Mouse (Mus musculus) hindbrain, embryonic 14.5 days (tissue): ENCODE measurements around the gene Gcc2. TPM values are rescaled to one million over a fixed set of nuclear protein-coding genes. Genes with fewer than 3 reads are reported as not detected.

ENCODE experiments used
- ATAC-seq: fragments of 200-750 bp; cut with Nextera tagmentation; 2 replicates; pipeline ENCODE4 v1.8.0; 2017; ENCODE audit warnings: moderate number of reproducible peaks, mild to moderate bottlenecking, moderate TSS enrichment, moderate library complexity; ENCODE audit not compliant: low FRiP score
- DNase-seq: peaks from one replicate; pipeline ENCODE4 v3.0.0-alpha.2; 2015; ENCODE audit warnings: low spot score
- H3K27ac ChIP-seq: fragments of 300-500 bp; sonication (generic); 2 replicates; pipeline ENCODE4 v1.5.1; 2014; ENCODE audit warnings: mild to moderate bottlenecking, moderate library complexity
- H3K27me3 ChIP-seq: fragments of 300-500 bp; sonication (generic); 2 replicates; pipeline ENCODE4 v1.6.1; 2014; ENCODE audit warnings: mild to moderate bottlenecking, low read length, mixed read lengths; ENCODE audit not compliant: control insufficient read depth, insufficient read depth
- H3K36me3 ChIP-seq: fragments of 300-500 bp; sonication (generic); replicated peaks from 2 replicates; pipeline ENCODE4 v1.6.1; 2014; ENCODE audit not compliant: control insufficient read depth, insufficient read depth
- H3K4me1 ChIP-seq: fragments of 300-500 bp; sonication (generic); replicated peaks from 2 replicates; pipeline ENCODE4 v1.6.1; 2014; ENCODE audit warnings: antibody characterized with exemption, low read length, mixed read lengths; ENCODE audit not compliant: control insufficient read depth, insufficient read depth
- H3K4me2 ChIP-seq: fragments of 300-500 bp; sonication (generic); replicated peaks from 2 replicates; pipeline ENCODE4 v1.6.1; 2014; ENCODE audit warnings: mild to moderate bottlenecking, moderate library complexity
- H3K4me3 ChIP-seq: fragments of 300-500 bp; sonication (generic); replicated peaks from 2 replicates; pipeline ENCODE4 v1.5.1; 2014; ENCODE audit warnings: mild to moderate bottlenecking, low read length
- H3K9ac ChIP-seq: fragments of 300-500 bp; sonication (generic); 2 replicates; pipeline ENCODE4 v1.6.1; 2014
- H3K9me3 ChIP-seq: fragments of 300-500 bp; sonication (generic); 2 replicates; pipeline ENCODE4 v1.6.1; 2016; ENCODE audit warnings: low read length; ENCODE audit not compliant: control insufficient read depth
- WGBS: fragments of 180-500 bp; shearing (Covaris S2); extraction: QIAGEN DNeasy Blood & Tissue Kit; methylation state at CpG from one replicate; pipeline ENCODE4 v1.1.7; 2014; 5-methylcytosine and 5-hydroxymethylcytosine counted together
- polyA plus RNA-seq: library from polyadenylated mRNA; unstranded; fragments of >200 nt; fragmentation: Nextera tagmentation; extraction: Ambion mirVana; gene quantifications from 2 replicates; pipeline ENCODE4 v1.2.1, GENCODE M21; 2014

Gcc2 gene
- polyA plus RNA-seq, 1 experiment from 2014 or later = 78.4 TPM

DNA sequence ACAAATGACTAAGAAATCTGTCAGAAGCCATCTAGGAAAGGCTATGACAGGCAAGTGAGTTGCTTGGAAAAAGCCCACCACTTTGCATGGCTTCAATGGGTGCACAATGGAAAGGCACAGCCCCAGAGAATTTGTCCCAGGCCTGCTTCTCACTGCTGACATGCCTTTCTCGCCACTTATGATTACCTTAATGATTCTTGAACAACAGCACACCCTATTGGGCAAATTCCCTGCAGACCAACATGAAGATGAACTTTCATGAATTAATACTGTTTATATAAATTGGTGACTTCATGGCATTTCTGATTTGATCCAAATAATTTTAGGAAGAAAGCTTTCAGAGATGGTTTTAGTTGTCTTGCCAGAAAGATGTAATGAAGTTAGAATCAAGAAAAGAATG lies 5.8 kb upstream of the Gcc2 start:
- Histone ChIP-seq H3K9me3 (no peaks in the 10 kb centered on the region), H3K9ac (no peak overlapping the region), H3K27me3 (no peaks in the 10 kb centered on the region), H3K36me3 (no peaks in the 10 kb centered on the region), H3K4me1 (peaks cover 2% of the 10 kb centered on the region), H3K27ac (no peak overlapping the region), H3K4me2 (no peak overlapping the region), H3K4me3 (no peak overlapping the region)
- no peak for ATAC-seq
- DNase-seq = no peak
- WGBS = 15% methylated on average over 1 of the region's 1 CpGs

DNA sequence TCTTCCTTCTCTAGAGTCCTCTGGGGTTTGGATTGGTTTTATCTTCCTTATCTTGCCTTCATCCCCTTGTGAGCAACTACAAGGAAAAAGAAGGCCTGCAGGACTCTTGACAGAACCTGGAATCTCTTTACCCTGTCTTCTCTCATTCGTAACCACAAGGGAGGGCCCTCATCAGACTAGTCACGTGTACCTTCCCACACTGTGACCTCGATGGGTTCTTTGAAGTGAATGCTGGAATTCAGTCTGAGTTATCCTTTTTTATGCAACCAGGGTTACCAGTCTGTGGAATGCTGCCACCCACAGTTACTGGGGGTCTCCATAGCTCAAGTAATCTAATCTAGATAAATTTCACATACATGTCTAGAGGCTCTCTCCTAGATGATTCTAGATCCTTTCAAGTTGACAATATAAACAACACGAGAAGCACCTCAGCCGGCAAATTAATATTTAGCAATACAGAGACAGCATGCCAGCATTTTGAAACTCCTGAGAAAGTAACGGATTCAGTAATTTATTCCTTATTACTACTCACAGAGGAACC lies 592 bp upstream of the Gcc2 start:
- Histone ChIP-seq H3K4me1 (peaks cover 14% of the 10 kb centered on the region), H3K27ac (no peak overlapping the region), H3K4me2 (peak overlapping the region; percentile 63), H3K27me3 (no peaks in the 10 kb centered on the region), H3K36me3 (peaks cover 20% of the 10 kb centered on the region), H3K4me3 (peak overlapping the region; percentile 90), H3K9ac (peak overlapping the region; percentile 87), H3K9me3 (no peaks in the 10 kb centered on the region)
- ATAC-seq (0 out of 2 replicates have a peak, but pooled peaks have one; percentile 14), DNase-seq (peak; percentile 30)
- WGBS = 28% methylated on average over 6 of the region's 6 CpGs

DNA sequence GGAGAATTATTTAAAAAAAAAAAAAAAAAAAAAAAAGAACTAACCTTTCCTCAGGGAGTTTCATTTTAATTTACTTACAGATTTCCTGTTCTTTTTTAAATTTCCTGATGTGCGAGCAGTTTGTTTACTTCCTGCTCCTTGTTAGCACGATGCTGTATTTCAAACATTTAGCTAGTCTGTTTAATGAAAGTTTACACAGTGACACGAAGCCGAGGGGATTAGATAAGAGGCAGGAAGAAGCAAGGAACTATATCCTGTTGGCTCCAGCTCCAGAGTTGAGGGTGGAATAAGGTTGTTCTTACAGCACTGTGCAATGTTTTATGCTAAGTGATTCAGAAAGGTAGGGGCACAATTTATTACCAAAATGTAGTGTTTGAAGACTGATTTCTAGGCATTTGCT lies 657 bp downstream of the Gcc2 start:
- Histone ChIP-seq H3K36me3 (peaks cover 31% of the 10 kb centered on the region), H3K9me3 (no peaks in the 10 kb centered on the region), H3K27me3 (no peaks in the 10 kb centered on the region), H3K9ac (peak overlapping the region; percentile 87), H3K4me3 (peak overlapping the region; percentile 90), H3K4me2 (peak overlapping the region; percentile 63), H3K4me1 (peaks cover 14% of the 10 kb centered on the region), H3K27ac (peak overlapping the region; percentile 81; the same call in 1 of the 2 replicates)
- 11% methylated on average over 4 of the region's 4 CpGs for WGBS
- ATAC-seq (no peak), DNase-seq (no peak)

DNA sequence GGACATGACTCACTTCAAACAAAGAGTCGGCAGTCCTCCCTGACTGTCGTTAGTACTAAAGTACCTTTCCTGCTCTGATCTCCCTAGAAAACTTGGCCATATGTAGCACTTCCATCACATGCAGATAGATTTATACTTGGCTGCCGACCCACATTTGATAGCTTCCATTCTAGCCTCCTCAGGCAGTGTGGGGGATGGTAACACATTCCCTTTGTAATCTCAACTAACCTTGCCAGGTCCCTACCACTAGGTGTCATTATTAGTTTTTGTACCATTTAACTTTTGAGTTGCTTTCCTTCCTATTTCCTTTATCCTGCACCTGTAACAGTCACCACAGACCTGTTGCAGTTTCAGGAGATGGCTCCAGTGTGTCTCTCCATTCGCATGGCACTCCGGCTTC lies 3.2 kb downstream of the Gcc2 start:
- no peak for ATAC-seq
- Histone ChIP-seq H3K4me1 (peaks cover 14% of the 10 kb centered on the region), H3K9me3 (no peaks in the 10 kb centered on the region), H3K36me3 (peaks cover 49% of the 10 kb centered on the region), H3K4me2 (no peak overlapping the region), H3K27ac (no peak overlapping the region), H3K27me3 (no peaks in the 10 kb centered on the region), H3K9ac (no peak overlapping the region), H3K4me3 (no peak overlapping the region)
- 82% methylated on average over 5 of the region's 5 CpGs for WGBS
- DNase-seq = no peak

DNA sequence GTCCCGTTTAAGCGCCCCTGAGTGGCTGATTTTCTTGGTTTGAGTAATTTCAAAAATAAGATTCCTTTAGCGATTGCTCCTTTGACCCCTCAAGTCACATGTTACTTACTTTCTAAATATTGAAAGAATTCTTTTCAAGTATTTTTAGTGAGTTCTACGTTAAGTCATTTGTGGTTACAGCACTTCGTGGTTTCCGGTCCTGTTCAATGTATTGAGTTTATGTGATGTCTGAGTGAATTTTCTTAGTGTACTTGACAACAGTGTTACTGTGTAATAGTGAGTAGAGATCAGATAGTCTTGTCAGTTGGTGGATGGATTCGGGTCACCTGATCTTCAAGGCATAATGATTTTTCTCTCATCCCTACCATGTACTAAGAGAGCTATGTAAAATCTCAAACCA lies 26.9 kb downstream of the Gcc2 start:
- Histone ChIP-seq H3K36me3 (peaks cover 82% of the 10 kb centered on the region), H3K4me1 (no peaks in the 10 kb centered on the region), H3K4me3 (no peak overlapping the region), H3K9me3 (no peaks in the 10 kb centered on the region), H3K27ac (no peak overlapping the region), H3K4me2 (no peak overlapping the region), H3K27me3 (no peaks in the 10 kb centered on the region), H3K9ac (no peak overlapping the region)
- 97% methylated on average over 7 of the region's 7 CpGs for WGBS
- DNase-seq (no peak), ATAC-seq (no peak)

DNA sequence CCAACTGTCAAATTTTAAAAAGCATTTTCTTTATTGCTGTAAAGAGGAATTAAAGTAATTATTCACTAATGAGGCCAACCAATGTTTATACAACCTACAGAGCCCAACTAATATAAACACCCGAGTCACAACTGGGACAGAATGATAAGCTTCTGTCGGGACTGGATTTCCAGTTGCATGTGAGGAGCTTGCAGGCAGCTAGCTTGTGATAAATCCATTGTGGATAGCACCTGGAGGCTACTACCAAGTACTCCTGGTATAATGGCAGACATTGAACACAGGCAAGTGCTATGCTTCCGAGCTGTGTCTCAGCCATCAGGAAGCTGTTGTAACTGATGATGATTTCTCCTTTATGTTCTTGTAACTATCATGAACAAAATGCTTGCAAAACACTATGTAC lies 35.4 kb downstream of the Gcc2 start:
- H3K4me1 ChIP-seq = no peaks in the 10 kb centered on the region
- no peaks in the 10 kb centered on the region for H3K27me3 ChIP-seq
- WGBS = 96% methylated on average over 3 of the region's 3 CpGs
- H3K9ac ChIP-seq = no peak overlapping the region
- ATAC-seq (no peak), DNase-seq (no peak)
- H3K36me3 ChIP-seq = peaks cover 95% of the 10 kb centered on the region
- H3K9me3 ChIP-seq = no peaks in the 10 kb centered on the region
- H3K27ac ChIP-seq = no peak overlapping the region
- H3K4me2 ChIP-seq = no peak overlapping the region
- no peak overlapping the region for H3K4me3 ChIP-seq

DNA sequence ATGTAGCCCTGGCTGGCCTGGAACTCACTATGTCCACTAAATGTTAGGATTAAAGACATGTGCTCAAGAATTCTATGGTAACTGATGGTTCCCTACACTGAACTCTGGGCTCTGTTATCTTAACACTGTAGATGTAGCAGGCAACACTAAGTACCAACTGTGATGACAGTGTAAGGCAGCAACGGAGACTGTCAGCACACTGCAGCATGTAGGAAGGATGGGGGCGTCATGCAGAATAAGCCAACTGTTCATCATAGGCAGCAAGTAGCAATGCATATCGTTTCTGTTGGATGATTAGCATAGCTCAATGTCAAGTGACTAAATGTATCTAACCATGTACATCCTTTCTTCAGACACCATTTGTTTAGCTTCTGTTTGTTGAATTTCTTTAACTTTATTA lies 38.9 kb downstream of the Gcc2 start:
- Histone ChIP-seq H3K4me2 (no peak overlapping the region), H3K4me1 (no peaks in the 10 kb centered on the region), H3K27me3 (no peaks in the 10 kb centered on the region), H3K4me3 (no peak overlapping the region), H3K36me3 (peaks cover 96% of the 10 kb centered on the region), H3K9me3 (no peaks in the 10 kb centered on the region), H3K9ac (no peak overlapping the region), H3K27ac (no peak overlapping the region)
- 97% methylated on average over 3 of the region's 3 CpGs for WGBS
- ATAC-seq = no peak
- no peak for DNase-seq

DNA sequence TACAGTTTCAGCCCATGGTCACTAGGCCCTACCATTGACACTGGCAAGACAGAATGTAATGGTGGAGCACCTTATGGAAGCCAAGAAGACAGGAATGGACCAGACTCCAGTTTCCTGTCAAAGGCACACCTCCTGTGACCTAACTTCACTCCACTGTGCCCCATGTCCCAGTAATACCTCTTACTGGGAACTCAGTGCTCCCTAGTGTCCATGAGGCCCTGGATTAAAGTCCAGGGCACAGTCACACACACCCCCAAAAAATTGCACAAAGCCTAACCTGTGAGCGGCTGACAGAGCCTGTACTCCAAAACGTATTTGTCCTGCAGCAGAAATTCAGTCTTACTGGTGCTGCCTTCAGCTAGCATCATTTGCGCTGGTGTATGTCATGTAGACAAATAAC lies 40.3 kb downstream of the Gcc2 start:
- no peaks in the 10 kb centered on the region for H3K9me3 ChIP-seq
- H3K4me3 ChIP-seq = no peak overlapping the region
- H3K4me1 ChIP-seq = no peaks in the 10 kb centered on the region
- no peak overlapping the region for H3K4me2 ChIP-seq
- DNase-seq (no peak), ATAC-seq (no peak)
- H3K36me3 ChIP-seq = peaks cover 100% of the 10 kb centered on the region
- over 99% methylated on average over 3 of the region's 3 CpGs for WGBS
- H3K27ac ChIP-seq = no peak overlapping the region
- no peaks in the 10 kb centered on the region for H3K27me3 ChIP-seq
- H3K9ac ChIP-seq = no peak overlapping the region

DNA sequence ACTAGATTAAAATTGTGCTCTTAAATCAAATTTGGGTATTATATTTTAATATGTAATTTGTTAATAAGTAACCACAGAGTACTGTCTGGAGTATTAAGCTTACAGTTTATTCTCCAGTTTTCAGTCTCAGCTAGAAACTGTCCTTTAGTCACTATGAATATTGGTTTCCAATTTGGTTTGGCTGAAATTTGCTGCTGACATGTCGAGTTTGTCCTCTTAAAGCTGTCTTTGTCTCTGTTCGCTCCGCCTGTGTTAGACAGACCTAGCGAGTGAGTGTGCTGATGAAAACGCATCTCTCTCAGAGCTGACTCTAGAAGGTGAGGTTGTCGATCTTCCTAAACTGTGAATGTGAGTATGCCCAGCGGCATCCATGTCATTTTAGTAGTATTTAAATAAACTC lies 49.7 kb downstream of the Gcc2 start:
- no peak overlapping the region for H3K27ac ChIP-seq
- no peaks in the 10 kb centered on the region for H3K9me3 ChIP-seq
- no peak for ATAC-seq
- H3K4me1 ChIP-seq = no peaks in the 10 kb centered on the region
- H3K4me2 ChIP-seq = no peak overlapping the region
- no peaks in the 10 kb centered on the region for H3K27me3 ChIP-seq
- peaks cover 74% of the 10 kb centered on the region for H3K36me3 ChIP-seq
- no peak for DNase-seq
- WGBS = 95% methylated on average over 7 of the region's 7 CpGs
- H3K9ac ChIP-seq = no peak overlapping the region
- no peak overlapping the region for H3K4me3 ChIP-seq

DNA sequence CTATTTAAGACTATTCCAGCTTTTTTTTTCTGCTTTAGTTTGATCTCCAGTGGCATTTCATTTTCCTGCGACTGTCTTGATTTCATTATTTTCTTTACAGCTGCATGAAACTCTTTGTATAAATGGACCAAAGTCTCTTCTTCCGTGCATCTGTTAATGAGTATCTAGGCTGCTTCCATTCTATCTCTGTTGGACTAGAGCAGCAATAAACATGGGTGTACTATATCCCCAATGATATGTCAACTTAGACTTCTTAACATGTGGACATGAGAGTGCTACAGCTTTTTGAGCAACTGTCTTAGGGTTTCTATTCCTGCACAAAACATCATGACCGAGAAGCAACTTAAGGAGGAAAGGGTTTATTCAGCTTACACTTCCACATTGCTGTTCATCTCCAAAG lies 51.6 kb downstream of the Gcc2 start:
- H3K4me3 ChIP-seq = no peak overlapping the region
- H3K27me3 ChIP-seq = no peaks in the 10 kb centered on the region
- no peak overlapping the region for H3K4me2 ChIP-seq
- DNase-seq (no peak), ATAC-seq (no peak)
- H3K4me1 ChIP-seq = no peaks in the 10 kb centered on the region
- no peak overlapping the region for H3K9ac ChIP-seq
- no peaks in the 10 kb centered on the region for H3K9me3 ChIP-seq
- 90% methylated on average over 3 of the region's 3 CpGs for WGBS
- peaks cover 73% of the 10 kb centered on the region for H3K36me3 ChIP-seq
- H3K27ac ChIP-seq = no peak overlapping the region
